Mouse (Mus musculus): ENCODE results near the gene Olr1.
A peak's percentile ranks its signal among the peaks of the same experiment; 100 is the strongest.

Gene Olr1

DNA sequence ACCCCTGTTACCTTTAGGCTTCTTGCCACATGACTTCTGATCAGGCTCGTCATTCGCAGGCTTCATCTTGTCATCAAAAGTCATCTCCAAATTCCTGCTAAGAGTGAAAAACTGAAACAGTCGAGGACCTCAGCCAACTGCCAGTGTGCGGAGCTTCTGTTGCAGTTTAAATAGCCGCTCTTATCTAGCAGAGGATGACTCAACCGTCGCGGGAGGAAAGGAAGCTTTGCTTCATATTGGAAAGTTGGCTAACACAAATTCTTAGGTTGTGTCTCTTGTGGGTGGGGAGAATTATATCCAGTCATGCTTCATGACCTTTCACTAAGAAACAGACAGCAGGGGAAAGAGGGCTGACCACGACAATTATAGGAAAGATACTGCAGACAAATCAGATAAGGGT lies at the start of gene Olr1:
TSS of gene Olr1 (minus strand) at position 142 of the 400 bp plus-strand sequence.
- no peak for DNase-seq (ENCODE audit: low read depth, low spot score)

DNA sequence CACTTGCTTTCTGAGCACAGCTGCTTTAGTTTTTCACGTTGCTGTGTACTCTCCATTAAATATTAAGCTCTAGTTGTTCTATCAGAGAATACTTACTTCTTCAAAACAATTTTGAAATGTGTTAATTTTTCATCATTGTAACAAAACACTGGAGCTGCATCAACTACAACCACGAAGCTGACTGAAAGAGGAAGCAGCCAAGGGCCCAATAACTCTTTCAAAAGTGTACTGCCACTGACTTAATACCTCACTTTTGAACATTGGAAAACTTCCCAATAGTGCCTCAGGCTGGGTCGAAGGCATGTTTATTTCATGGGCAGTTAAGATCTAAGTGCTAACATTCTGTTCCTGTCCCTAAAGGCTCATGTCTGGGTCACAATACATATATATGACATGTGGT lies 41.0 kb upstream of the Olr1 start:
- DNase-seq (ENCODE audit: low read depth, low spot score): no peak

GRCm38 (mm10) chr6:129547277-129547676 lies 40.3 kb upstream of the Olr1 start:
- DNase-seq (ENCODE audit: low read depth, low spot score): no peak

- DNase-seq (ENCODE audit: low read depth, low spot score): peak; percentile 45
Measured at GRCm38 (mm10) chr6:129543709-129544606, 37.0 kb upstream of the Olr1 start.

DNA sequence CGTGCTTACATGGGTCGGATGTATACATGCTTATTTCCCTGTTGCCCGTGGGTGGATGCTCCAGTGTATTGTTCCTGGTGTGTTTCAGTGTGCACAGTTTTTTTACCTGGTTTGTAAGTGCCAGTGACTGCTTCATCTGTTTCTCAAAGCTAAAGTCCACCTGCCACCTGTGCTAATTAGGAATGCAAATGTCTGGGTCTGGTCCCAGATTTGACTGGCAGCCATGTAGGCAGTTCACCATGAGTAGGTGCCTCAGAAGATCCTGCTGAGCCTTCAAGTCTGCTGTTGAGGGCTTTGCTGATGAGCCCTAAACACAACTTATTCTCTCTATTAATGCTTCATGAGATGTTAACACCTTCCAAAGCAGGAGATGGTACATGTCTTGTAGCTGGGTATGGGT lies 35.6 kb upstream of the Olr1 start:
- no peak for DNase-seq (ENCODE audit: low read depth, low spot score)

DNA sequence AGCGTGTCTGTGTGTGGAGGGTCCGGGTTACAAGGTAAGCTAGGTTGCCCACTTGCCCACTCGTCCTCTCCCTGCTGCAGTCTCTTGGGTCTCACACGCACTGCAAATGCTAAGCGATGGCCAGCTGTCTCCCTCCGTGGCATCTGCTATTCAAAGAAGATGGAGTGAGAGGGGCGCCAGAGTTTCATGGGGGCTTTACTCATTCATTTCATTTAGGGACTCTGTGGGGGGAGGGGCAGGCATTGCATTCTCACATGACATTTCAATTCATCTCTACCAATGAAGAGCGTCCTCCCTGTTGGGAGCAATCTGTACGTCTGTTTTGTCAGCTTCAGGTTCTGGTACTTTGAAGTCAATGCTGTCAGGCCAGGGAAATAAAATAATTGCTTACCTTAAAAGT lies 35.0 kb upstream of the Olr1 start:
- no peak for DNase-seq (ENCODE audit: low read depth, low spot score)

DNA sequence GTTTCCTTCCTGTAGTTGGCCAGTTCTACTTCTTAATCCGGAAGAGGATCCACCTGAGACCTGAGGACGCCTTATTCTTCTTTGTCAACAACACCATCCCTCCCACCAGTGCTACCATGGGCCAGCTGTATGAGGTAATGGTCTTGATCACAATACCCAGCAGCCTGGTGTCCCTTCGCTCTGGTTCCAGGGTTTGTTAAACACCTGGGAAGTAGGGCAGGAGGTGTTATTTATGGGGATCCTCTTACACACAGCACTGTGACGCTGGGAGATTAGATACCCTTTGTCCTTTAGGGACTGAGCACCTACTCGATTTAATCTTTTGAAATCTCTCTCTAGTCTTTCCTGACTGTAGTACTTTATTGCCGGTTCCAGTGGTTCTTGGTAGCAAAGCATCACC lies 31.6 kb upstream of the Olr1 start:
- DNase-seq (ENCODE audit: low read depth, low spot score): no peak

GRCm38 (mm10) chr6:129535723-129536122 lies 28.8 kb upstream of the Olr1 start:
- DNase-seq (ENCODE audit: low read depth, low spot score): no peak

DNA sequence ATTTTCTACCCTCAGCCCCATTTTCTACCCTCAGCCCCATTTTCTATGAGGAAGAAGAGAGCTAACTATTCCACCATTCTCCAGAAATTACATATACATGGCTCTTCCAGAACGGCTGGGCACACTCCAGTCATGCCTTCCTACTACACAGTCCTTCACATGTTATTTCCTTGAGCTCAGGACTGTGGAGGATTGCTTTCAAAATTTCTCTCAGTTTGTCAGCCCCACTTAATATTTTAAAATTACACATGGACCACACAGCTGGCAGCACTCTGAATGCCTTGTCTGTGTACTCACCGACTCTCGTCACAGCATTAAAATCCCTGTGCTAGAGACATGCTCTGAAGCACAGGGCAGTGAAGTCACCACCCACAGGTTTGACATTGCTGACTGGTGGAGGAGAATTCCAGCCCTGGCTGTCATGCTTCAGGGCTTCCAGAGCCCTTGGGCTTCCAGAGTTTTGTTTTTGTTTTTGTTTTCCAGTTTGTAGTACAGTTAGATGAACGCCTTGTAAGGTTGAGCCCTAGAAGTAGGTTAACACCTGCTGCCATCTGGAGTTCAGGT lies 27.7 kb upstream of the Olr1 start:
- DNase-seq (ENCODE audit: low read depth, low spot score): no peak

- no peak for DNase-seq (ENCODE audit: low read depth, low spot score)
Measured at GRCm38 (mm10) chr6:129534057-129534456, 27.1 kb upstream of the Olr1 start.

DNA sequence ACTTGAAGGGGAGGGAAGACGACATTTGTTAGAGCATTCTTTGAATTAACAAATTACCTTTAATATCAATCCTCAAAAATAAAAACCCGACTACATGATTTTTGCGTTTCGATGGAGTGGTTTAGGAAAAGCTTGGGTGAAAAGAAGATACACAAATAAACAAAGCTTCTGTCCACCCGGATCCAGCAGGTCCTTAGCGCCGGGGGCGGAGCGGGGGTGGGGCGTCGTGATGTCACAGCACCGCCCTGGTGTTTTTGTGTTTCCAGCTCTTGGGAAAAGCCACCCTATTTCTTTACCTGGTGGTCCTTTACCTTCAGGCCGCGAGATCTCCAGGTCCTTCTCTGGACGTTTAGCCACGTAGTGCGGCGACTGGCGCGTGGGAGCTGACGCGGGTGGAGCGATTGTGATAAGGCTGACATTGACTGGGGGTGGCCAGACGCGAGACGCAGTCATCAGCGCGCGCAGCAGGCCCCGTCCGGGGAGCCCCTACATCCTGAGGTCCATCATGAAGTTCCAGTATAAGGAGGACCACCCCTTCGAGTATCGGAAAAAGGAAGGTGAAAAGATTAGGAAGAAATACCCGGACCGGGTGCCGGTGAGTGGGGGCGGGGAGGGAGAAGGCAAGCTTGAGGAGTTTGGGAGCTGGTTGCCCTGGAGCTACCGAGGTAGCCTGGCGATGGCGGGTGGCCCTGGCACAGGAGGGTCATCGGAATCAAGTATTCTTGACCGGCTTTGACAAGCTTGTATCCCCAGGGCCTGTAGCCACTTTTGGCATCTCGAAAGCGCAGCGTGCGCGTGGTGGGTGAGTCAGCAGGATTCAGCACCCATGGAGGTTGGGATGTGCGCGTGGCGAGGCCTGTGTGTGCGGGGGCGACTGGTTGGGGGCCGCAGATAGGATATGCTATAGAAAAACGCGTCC lies 26.2 kb upstream of the Olr1 start, which contains the start of gene Gabarapl1:
TSS of gene Gabarapl1 (plus strand) at position 219 of the 919 bp plus-strand sequence.
- peak; percentile 54 for DNase-seq (ENCODE audit: low read depth, low spot score)

GRCm38 (mm10) chr6:129532556-129532941 lies 25.6 kb upstream of the Olr1 start:
- peak; percentile 65 for DNase-seq (ENCODE audit: low read depth, low spot score)

DNA sequence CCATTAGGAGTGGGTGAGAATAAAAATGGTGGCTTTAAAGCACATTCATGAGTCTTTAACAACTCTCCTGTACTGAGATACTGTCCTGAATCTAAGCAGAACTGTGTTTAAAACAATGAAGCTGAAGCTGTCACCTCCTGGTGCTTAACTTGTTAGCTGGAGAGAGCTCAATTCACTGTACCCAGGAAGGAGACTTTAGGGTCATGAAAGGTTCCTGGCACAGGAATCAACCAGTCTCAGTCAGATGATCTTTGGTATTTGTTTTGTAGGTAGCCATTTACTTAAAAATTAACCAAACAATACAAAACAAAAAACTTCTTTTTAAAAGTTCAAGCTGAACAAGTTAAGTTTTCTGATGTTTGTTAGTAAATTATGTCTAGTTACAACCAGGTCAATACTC lies 23.3 kb upstream of the Olr1 start:
- DNase-seq (ENCODE audit: low read depth, low spot score): no peak

DNA sequence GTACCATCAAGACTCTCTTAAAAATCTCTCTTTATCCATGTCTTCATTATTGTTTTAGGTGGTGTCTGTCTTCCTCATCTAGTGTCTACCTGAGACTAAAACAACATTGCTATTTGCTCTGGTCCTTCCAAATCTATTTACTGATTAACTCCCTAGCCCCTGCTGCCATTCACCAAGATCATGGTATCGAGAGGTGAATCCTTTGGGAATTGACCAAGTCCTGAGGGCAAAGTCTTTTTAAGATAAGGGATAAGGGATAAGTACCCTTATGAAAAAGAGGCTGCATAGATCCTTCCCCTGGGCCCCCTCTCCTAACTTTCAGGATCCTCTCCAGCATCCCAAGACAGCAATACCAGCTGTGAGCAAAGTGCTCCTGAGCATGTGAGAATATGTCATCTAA lies 22.6 kb upstream of the Olr1 start:
- no peak for DNase-seq (ENCODE audit: low read depth, low spot score)

DNA sequence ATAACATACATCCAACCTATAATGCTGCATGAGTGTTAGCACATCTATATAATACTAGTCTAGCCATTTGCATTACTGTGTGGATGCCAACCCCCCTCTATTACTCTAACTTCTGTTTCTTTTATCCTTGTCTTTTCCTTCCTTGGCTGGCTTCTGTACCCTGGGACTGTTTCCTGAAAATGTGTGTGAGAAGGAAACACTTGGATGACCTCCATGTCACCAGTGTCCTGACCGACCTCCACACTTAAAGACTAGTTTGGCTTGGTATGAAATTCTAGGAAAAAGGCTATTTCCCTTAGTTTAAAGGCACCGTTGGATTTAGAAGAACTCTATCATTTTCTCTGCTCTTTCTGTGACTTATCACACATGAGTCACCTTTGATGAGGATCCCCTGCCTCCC lies 20.5 kb upstream of the Olr1 start:
- no peak for DNase-seq (ENCODE audit: low read depth, low spot score)

- DNase-seq (ENCODE audit: low read depth, low spot score): no peak
Measured at GRCm38 (mm10) chr6:129526069-129526468, 19.1 kb upstream of the Olr1 start.

DNA sequence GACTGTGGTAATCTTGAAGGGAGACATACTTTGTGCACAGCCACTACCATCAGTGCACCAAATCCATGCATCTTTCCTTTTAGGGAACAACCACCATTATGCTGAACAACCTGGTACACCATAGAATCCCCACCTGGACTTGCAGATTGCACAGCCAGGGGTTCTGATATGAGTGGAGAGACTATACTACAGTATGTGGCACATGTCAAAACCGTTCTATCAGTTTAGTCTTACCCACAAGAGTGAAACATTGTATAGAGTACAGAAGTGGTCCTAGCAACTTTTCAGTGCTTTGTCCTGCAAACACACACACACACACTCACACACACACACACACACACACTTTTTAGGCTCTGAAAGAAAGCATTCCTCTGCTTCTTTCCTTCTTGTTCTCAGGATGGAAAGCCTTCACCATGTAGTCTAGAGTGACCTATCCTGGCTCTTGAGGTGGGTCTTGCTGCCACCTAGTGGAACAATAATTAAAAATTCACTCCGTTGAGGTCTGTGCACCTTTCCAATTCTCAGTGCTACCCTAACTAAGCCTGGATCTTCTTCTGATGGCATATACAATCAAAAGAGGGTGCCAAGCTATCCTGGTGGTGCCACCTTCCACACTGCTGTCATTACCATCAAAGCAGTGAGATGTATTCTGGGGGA lies 10.9 kb upstream of the Olr1 start:
- no peak for DNase-seq (ENCODE audit: low read depth, low spot score)

GRCm38 (mm10) chr6:129516388-129516787 lies 9.4 kb upstream of the Olr1 start:
- no peak for DNase-seq (ENCODE audit: low read depth, low spot score)

- DNase-seq (ENCODE audit: low read depth, low spot score): no peak
Measured at GRCm38 (mm10) chr6:129515068-129515467, 8.1 kb upstream of the Olr1 start.

DNA sequence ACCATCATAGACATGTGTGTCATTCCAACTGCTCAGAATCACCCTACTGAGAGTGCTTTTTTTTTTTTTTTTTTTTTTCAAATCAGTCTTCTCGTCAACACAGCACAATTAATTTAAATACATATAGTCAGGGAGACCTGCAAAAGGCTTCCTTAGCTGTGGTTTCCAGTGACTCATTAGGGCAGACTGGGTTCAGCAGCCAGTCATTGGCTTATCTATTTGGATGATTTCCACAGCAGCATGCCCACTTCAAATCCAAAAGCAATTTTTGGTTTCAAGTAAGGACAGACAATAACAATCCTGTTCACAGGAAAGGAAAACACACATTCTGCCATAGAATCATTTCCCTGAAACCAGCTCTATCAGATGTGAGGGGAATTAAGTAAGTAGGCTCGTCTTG lies 7.4 kb upstream of the Olr1 start:
- DNase-seq (ENCODE audit: low read depth, low spot score): no peak

DNA sequence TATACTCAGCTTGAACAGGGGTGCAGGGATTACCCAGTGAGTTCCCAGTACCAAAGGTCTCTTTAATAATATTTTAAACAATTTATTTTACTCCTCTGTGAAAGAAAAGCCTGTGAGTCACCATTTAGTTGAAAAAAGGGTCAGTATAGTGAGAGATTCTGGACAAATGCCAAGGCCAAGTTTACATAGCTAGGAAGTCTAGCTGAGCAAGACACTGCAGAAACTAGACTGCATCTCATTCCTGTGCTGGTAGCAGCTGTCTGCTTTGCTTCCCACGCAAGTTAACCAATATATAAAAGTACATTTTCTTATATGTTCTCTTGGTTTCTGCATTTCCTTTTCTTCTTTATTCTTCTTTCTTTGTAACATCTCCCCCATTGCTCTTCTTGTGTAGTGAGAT lies 6.4 kb upstream of the Olr1 start:
- no peak for DNase-seq (ENCODE audit: low read depth, low spot score)

GRCm38 (mm10) chr6:129512868-129513267 lies 5.9 kb upstream of the Olr1 start:
- DNase-seq (ENCODE audit: low read depth, low spot score): no peak
